Mouse (Mus musculus) urinary bladder, adult 18-20 months (tissue): Measurements from ENCODE around the gene Ino80d.

ENCODE experiments used
- DNase-seq, 2 experiments: peaks; one replicate each; pipeline ENCODE4 v3.0.0; 2022; ENCODE audit warnings: low spot score in 2 of 2, mixed read lengths in 2 of 2

Gene Ino80d

GRCm38 (mm10) chr1:63107614-63108327 lies 6.7 kb downstream of the Ino80d start:
- DNase-seq = no peak

GRCm38 (mm10) chr1:63102758-63103451 lies 11.6 kb downstream of the Ino80d start:
- DNase-seq = no peak

GRCm38 (mm10) chr1:63100196-63100595 lies 14.3 kb downstream of the Ino80d start:
- no peak for DNase-seq

GRCm38 (mm10) chr1:63098831-63099230 lies 15.6 kb downstream of the Ino80d start:
- DNase-seq = no peak

GRCm38 (mm10) chr1:63096071-63096470 lies 18.4 kb downstream of the Ino80d start:
- DNase-seq = no peak

- no peak for DNase-seq
These were observed 24.7 kb downstream of the Ino80d start for GRCm38 (mm10) chr1:63089795-63090194.

- no peak for DNase-seq
These were observed 25.9 kb downstream of the Ino80d start for GRCm38 (mm10) chr1:63088614-63089013.

- DNase-seq = no peak
These were observed 34.2 kb downstream of the Ino80d start for GRCm38 (mm10) chr1:63080277-63080676.

GRCm38 (mm10) chr1:63076383-63076782 lies 38.1 kb downstream of the Ino80d start:
- DNase-seq = no peak

- no peak for DNase-seq
These were observed 43.1 kb downstream of the Ino80d start for GRCm38 (mm10) chr1:63071379-63071778.

- no peak for DNase-seq
These were observed 56.1 kb downstream of the Ino80d start for GRCm38 (mm10) chr1:63058361-63058760.

GRCm38 (mm10) chr1:63057849-63058248 lies 56.6 kb downstream of the Ino80d start:
- no peak for DNase-seq

GRCm38 (mm10) chr1:63057318-63057717 lies 57.1 kb downstream of the Ino80d start:
- no peak for DNase-seq

GRCm38 (mm10) chr1:63055386-63055785 lies 59.1 kb downstream of the Ino80d start:
- no peak for DNase-seq

- DNase-seq = no peak
These were observed 63.6 kb downstream of the Ino80d start for GRCm38 (mm10) chr1:63050866-63051265.

GRCm38 (mm10) chr1:63049977-63050376 lies 64.5 kb downstream of the Ino80d start:
- DNase-seq = no peak

GRCm38 (mm10) chr1:63047983-63048382 lies 66.5 kb downstream of the Ino80d start:
- no peak for DNase-seq

- DNase-seq = no peak
These were observed 81.5 kb downstream of the Ino80d start for GRCm38 (mm10) chr1:63032929-63033328.

GRCm38 (mm10) chr1:63019916-63020315 lies 94.6 kb downstream of the Ino80d start:
- DNase-seq = no peak

- DNase-seq = no peak
These were observed 109.3 kb downstream of the Ino80d start for GRCm38 (mm10) chr1:63005013-63005646.

GRCm38 (mm10) chr1:63001874-63002273 lies 112.6 kb downstream of the Ino80d start:
- DNase-seq = no peak

GRCm38 (mm10) chr1:62993348-62993747 lies 121.1 kb downstream of the Ino80d start:
- no peak for DNase-seq

GRCm38 (mm10) chr1:62992648-62993047 lies 121.8 kb downstream of the Ino80d start:
- no peak for DNase-seq
